Mouse (Mus musculus) lung, adult 2 months (tissue): Measurements from ENCODE around the gene Rapgef3. TPM values are rescaled to one million over a fixed set of nuclear protein-coding genes. Genes with fewer than 3 reads are reported as not detected.

Experiments
- DNase-seq: peaks from one replicate; pipeline ENCODE4 v3.0.0; 2022
- H3K4me1 ChIP-seq: fragments of 200-500 bp; 2 replicates; pipeline ENCODE4 v1.6.1; 2011; ENCODE audit warnings: low read length; ENCODE audit not compliant: control insufficient read depth, insufficient read depth
- H3K4me3 ChIP-seq: fragments of 200-500 bp; replicated peaks from 2 replicates; pipeline ENCODE3; 2011; ENCODE audit warnings: low read depth, mild to moderate bottlenecking, control low read depth, low read length; ENCODE audit errors: extremely low read depth
- CTCF ChIP-seq: fragments of 200-500 bp; IDR thresholded peaks from 2 replicates; pipeline ENCODE4 v1.5.1; 2011; ENCODE audit warnings: mild to moderate bottlenecking, low read length, control low read depth; ENCODE audit not compliant: insufficient read depth
- POLR2A ChIP-seq: fragments of 200-500 bp; IDR thresholded peaks from 2 replicates; pipeline ENCODE4 v1.6.1; 2011; ENCODE audit warnings: low read depth, mild to moderate bottlenecking, control low read depth, low read length, borderline replicate concordance; ENCODE audit errors: extremely low read depth
- WGBS: fragments of 180-500 bp; shearing (Covaris S2); methylation state at CpG from one replicate; pipeline ENCODE4 v1.1.7; 2018; 5-methylcytosine and 5-hydroxymethylcytosine counted together
- polyA plus RNA-seq: library from polyadenylated mRNA; depleted of rRNA; stranded (reverse); fragments of >200 nt; gene quantifications from 2 replicates; pipeline ENCODE4 v1.2.3, GENCODE M21; 2012; rRNA removed

Gene Rapgef3
- polyA plus RNA-seq, 1 experiment: 94.2 TPM

DNA sequence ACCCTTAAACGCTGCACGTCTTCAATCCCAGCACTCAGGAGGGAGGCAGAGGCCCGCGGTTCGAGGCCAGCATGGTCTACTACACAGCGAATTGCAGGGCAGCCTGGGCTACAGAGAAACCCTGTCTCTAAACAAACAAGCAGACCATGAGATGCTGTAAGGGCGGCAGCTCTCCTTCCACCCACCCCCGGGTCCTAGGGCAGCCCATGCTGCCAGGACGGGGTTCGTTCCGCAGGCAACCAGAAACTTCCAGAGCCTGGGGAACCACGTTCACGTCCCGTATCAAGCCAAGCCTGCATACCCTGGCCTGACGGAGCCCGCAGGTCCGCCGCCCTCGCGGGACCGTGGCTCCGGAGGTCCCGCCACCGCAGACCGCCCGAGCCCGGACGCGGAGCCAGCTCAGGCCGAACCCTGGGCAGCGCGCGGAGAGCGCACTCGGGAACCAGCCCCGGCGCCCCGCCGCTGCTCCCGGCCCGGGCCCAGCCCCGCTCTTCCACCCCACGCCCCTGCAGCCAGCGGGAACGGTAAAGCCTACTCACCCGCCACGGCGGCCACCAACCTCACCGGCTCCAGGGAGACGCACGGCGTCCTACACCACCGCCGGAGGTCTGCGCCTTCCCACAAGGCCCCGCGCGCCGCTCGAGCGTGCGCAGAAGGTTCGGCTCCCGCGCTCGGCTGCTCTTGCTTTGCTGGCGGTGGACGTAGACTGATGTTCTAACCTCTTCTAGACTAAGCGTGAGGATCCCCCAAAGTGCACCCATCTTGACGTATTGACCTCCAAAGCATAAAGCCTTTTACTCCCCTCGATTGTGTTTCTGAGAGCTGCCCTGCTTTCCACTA lies 62.3 kb downstream of the Rapgef3 start, which contains the start of gene Rpap3:
Gene Rpap3, minus strand, starts transcription at position 615 of the 840 bp plus-strand sequence.
- H3K4me1 ChIP-seq: peaks cover 5% of the 10 kb centered on the region
- peak; percentile 85 for DNase-seq
- peak within 1 kb of the TSS; percentile 83 for H3K4me3 ChIP-seq
- 1% methylated on average over 71 of the region's 71 CpGs for WGBS
- peak; percentile 80; the same call in 1 of the 2 replicates for TF ChIP-seq POLR2A
- no peak for TF ChIP-seq CTCF

DNA sequence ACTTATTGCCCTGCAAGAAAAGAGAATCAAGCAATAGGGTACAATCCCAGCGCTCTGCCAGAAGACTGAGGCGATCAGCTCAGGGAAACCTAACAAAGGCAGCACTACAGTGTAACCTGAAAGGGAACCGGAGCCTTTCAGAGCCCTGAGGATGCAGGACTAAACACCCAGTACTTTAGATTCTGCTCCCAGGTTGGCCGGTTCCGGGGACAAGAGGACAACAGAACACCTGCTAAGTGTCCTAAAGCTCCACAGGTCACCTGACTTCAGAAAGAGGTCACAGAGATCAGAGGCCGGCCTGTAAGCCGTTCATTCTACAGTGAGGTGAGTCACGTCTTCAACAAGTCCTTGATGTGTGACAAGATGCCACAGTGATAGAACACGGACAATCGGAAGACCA lies 71.2 kb downstream of the Rapgef3 start:
- no peak for DNase-seq
- no peak for TF ChIP-seq CTCF
- TF ChIP-seq POLR2A: no peak
- 86% methylated on average over 10 of the region's 10 CpGs for WGBS
- Histone ChIP-seq H3K4me3 (no peak overlapping the region), H3K4me1 (no peaks in the 10 kb centered on the region)

Other genes starting within 250 kb of the Rapgef3 start
- gene Rpap3, start 62.1 kb downstream of the Rapgef3 start, polyA plus RNA-seq: 3.1 and 5.0 TPM in 2 replicates
- 4.0 and 18.9 TPM in 2 replicates for gene Endou, start 36.6 kb downstream of the Rapgef3 start, polyA plus RNA-seq
- 158 and 174 TPM in 2 replicates for gene Slc48a1, start 10.5 kb upstream of the Rapgef3 start, polyA plus RNA-seq
- 254 and 294 TPM in 2 replicates for gene Hdac7, start 76.5 kb upstream of the Rapgef3 start, polyA plus RNA-seq
- gene Vdr, start 142.7 kb upstream of the Rapgef3 start, polyA plus RNA-seq: 4.0 and 6.3 TPM in 2 replicates
- 25.8 and 34.2 TPM in 2 replicates for gene Tmem106c, start 196.2 kb upstream of the Rapgef3 start, polyA plus RNA-seq
- 0.14 and 0.51 TPM in 2 replicates for gene Col2a1, start 236.7 kb upstream of the Rapgef3 start, polyA plus RNA-seq